Mouse (Mus musculus): Measurements from ENCODE around the gene Kcnc4.

Gene Kcnc4

DNA sequence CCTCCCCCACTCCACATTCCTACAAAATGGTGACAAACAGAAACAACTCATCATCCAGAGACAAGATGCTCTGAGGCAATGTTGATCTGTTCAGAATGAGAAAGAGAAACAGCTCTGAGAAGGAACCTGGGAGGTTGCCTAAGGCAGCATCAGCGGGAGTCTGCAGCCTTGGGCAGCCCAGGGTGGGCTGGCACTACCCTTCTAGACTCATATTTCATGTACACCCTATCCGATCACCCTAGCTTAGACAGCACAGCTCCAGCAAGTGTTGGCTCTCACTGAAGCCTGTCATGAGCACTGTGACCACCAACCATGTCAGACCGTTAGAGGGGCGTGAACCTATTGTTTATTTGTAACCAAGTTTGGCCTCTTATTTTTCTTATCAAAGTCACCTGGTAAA lies 5.1 kb downstream of the Kcnc4 start:
- no peak for DNase-seq

DNA sequence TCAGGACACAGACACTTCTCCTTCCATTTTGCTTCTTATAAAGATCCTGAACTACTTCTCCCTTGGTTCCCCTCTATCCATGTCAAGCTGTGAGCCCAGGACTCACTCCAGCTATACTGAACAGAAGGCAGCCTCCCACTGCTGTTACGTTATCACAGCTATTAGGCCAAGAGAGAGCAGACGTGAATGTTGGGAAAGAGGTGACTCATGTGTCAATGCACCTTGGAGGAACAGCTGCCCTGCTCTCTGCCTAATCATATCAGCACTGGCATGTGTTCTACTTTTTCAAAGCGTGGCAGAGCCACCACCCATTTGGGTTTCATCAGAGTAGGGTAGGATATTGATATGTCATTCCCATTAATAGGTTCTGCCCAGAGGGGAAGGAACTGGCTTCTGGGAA lies 12.5 kb downstream of the Kcnc4 start:
- DNase-seq = no peak

GRCm38 (mm10) chr3:107443866-107444265 lies 15.5 kb downstream of the Kcnc4 start:
- DNase-seq = no peak

GRCm38 (mm10) chr3:107442191-107442590 lies 17.2 kb downstream of the Kcnc4 start:
- DNase-seq = no peak

DNA sequence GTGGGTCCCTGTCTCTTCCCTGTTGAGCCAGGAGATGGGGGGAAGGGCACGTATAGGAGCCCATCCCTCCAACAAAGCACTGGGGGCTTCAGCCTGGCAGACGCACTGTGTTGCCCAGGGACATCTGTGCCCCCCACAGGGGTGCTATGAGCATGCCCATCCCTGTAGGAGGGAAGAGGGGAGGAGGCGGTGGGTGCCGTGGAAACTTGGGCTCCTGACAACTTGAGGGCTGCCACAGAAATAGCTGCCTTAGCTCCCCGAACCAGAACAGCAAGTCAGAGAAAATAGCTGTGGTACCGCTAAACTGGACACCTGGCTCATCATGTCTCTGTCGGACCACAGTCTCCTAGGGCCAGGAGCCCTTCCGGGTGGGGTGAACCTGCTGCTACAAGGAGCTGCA lies 18.0 kb downstream of the Kcnc4 start:
- no peak for DNase-seq

- no peak for DNase-seq
Measured at GRCm38 (mm10) chr3:107439280-107439679, 20.1 kb downstream of the Kcnc4 start.

- DNase-seq = no peak
Measured at GRCm38 (mm10) chr3:107437666-107438065, 21.7 kb downstream of the Kcnc4 start.

DNA sequence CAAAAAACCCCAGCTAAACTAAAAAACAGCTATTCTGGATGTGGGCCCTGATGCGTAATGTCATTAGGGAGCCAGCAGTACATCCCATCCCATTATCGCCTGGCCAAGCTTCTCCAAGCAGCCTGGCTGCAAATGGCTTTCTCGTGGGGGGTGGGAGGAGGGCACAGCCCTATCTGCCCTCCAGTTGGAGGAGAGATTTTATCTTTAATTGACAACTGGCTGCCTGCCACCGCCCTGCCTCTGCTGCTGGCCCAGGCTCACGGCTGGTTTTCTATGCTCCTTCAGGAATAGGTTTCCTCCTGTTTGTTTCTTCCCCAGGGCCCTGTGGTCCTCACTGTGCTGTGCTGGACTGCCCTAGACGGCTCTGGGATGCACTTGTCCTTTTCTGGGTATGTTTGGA lies 22.9 kb downstream of the Kcnc4 start:
- DNase-seq = no peak

DNA sequence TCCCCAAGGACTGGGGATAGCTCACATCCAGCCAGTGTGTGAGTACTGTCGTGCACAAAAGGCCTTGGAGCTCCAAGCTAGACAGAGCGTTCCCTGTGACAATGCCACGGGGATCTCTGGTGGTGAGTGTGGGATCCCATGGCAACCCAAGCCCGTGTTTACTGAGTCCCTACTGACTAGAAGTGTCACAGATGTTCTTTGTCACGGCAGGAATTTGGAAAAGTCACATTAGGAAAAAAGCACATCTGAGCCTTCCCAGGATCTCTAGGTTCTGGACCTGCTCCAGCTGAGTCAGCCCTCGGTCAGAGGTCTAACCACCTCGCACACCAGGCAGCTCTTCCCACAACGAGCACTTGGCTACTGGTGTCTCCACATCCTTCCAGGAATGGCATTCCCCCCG lies 25.7 kb downstream of the Kcnc4 start:
- DNase-seq = no peak

GRCm38 (mm10) chr3:107431268-107431667 lies 28.1 kb downstream of the Kcnc4 start:
- no peak for DNase-seq

DNA sequence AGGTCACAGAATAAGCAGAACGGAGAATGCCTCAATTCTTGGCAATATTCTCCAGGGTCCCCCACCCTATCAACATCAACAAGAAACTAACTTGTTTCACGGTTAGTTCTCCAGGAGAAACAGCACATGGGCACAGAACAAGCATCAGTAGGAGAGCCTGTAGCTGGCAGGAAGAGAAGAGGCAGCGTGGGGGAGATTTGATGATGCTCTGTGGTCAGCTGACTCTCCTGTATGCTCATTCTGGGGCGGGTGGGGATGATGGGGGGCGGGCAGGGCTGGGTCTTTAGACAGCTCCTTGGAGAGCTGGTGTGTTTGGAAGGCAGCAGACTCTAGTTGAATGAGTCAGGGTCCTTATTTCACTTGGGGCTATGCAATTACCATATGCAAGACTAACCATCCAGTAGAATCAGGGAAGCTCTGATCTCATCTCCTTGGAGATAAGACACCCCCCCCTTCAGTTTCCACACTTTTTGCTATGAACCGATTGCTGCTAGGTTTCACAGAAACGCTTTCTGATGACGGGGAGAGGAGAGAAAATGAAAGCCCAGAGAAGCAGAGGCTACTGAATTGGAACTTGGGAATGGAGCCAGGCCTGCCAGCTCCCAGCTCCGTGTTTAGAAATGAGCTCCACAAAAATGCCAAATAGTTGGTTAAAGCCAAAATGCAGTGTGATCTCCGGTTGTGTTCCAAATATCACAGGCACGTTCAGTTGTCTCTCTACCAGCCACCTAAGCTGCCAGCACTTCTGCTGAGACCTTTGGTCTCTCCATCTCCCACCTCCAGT lies 34.9 kb downstream of the Kcnc4 start:
- no peak for DNase-seq

GRCm38 (mm10) chr3:107420156-107420555 lies 39.2 kb downstream of the Kcnc4 start:
- DNase-seq = no peak

GRCm38 (mm10) chr3:107417287-107417644 lies 42.1 kb downstream of the Kcnc4 start:
- DNase-seq = no peak

GRCm38 (mm10) chr3:107416541-107417286 lies 42.6 kb downstream of the Kcnc4 start:
- DNase-seq = no peak

- no peak for DNase-seq
Measured at GRCm38 (mm10) chr3:107413093-107413492, 46.3 kb downstream of the Kcnc4 start.

- DNase-seq = no peak
Measured at GRCm38 (mm10) chr3:107412509-107412908, 46.8 kb downstream of the Kcnc4 start.

GRCm38 (mm10) chr3:107411669-107412068 lies 47.7 kb downstream of the Kcnc4 start:
- no peak for DNase-seq

DNA sequence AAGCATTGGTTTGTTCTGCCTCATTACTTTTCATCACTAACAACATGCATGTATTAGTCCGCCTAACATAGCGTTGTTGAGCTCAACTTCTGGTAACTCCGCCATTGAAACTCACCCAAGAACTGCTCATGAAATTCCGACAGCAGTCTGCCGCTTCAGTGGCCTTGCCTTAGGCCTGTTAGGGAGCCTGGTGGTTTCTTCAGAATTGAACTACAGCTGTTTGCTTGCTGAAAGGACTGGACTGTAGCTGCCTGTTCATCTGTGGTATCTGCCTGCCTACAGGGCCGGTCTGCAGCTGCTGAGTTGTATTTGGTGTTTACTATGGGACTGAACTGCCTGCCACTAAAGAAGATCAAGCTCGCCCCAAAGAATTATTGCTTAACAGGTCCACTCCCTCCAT lies 58.0 kb downstream of the Kcnc4 start:
- DNase-seq = no peak

DNA sequence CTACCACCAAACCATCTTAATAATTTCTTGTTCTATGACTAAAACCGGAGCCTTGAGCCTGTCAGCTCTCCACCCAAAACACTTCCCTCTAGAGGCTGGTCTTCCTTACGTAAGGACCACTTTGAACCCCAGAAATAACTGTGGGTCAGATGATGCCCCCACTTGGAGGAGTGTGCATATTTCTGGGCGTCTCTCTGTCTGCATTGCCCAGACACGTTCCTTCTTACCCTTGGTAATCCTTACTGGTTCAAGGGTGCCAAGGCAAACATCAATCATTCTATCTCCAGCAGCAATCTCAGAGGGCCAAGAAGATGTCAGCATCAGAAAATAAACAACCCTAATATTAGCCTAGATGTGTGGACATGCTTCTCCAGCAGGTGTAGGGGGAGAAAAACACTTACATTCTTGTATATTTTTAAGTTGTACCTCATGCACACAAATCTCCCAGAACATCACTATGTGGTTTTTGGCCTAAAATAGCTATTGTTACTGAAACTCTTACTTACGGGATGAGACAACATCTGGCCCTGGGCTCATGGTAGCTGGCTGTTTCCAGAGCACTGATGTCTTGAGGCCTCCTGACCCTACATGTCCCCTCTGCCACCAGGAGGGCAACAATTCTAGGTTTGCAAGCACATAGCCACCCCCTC lies 59.2 kb downstream of the Kcnc4 start:
- DNase-seq = no peak

DNA sequence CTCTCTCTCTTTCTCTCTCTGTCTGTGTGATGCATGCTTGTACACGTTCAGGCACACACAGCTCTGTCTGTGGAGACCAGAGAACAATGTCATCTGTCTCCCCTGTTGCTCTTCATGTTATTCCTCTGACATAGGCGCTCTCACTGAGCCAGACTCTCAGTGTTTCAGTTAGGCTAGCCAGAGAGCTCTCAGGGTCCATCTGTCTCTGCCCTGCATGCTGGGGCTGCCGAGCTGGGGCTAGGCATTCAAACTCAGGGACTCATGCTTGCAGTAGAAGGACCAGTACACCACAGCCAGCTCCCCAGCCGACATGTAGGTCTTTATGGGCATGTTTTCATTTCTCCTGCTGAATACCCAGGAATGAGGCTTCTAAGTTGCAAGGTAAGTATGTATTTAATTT lies 68.2 kb downstream of the Kcnc4 start:
- DNase-seq = no peak

Data from thymus, postnatal 25 days (tissue).